Mouse (Mus musculus) embryonic facial prominence, embryonic 12.5 days (tissue): ENCODE measurements around the gene Ercc4. TPM values are rescaled to one million over a fixed set of nuclear protein-coding genes. Genes with fewer than 3 reads are reported as not detected.

Source experiments
- ATAC-seq: fragments of 200-750 bp; cut with Nextera tagmentation; 2 replicates; pipeline ENCODE4 v1.8.0; 2017; ENCODE audit not compliant: insufficient number of reproducible peaks, insufficient read depth, low FRiP score, low TSS enrichment
- H3K27ac ChIP-seq: fragments of 300-500 bp; sonication (generic); 2 replicates; pipeline ENCODE4 v1.5.1; 2016; ENCODE audit warnings: mild to moderate bottlenecking
- H3K27me3 ChIP-seq: fragments of 300-500 bp; sonication (generic); 2 replicates; pipeline ENCODE4 v1.6.1; 2016; ENCODE audit warnings: mild to moderate bottlenecking, moderate library complexity
- H3K36me3 ChIP-seq: fragments of 300-500 bp; sonication (generic); 2 replicates; pipeline ENCODE4 v1.6.1; 2016; ENCODE audit warnings: mild to moderate bottlenecking
- H3K4me1 ChIP-seq: fragments of 300-500 bp; sonication (generic); 2 replicates; pipeline ENCODE4 v1.6.1; 2016
- H3K4me2 ChIP-seq: fragments of 300-500 bp; sonication (generic); replicated peaks from 2 replicates; pipeline ENCODE4 v1.6.1; 2016; ENCODE audit warnings: mild to moderate bottlenecking, moderate library complexity
- H3K4me3 ChIP-seq: fragments of 300-500 bp; sonication (generic); 2 replicates; pipeline ENCODE4 v1.5.1; 2016; ENCODE audit warnings: mild to moderate bottlenecking
- H3K9ac ChIP-seq: fragments of 300-500 bp; sonication (generic); 2 replicates; pipeline ENCODE4 v1.6.1; 2016; ENCODE audit warnings: mild to moderate bottlenecking, moderate library complexity
- H3K9me3 ChIP-seq: fragments of 300-500 bp; sonication (generic); 2 replicates; pipeline ENCODE4 v1.6.1; 2016; ENCODE audit warnings: mild to moderate bottlenecking, moderate library complexity
- WGBS: fragments of 180-500 bp; shearing (Covaris S2); methylation state at CpG from one replicate; pipeline ENCODE4 v1.1.7; 2016; 5-methylcytosine and 5-hydroxymethylcytosine counted together
- polyA plus RNA-seq: library from polyadenylated mRNA; unstranded; fragments of >200 nt; fragmentation: Nextera tagmentation; extraction: Ambion mirVana; gene quantifications from 2 replicates; pipeline ENCODE4 v1.2.1, GENCODE M21; 2016

Ercc4 gene
- polyA plus RNA-seq, 1 experiment from 2014 or later, result 14.3 TPM

DNA sequence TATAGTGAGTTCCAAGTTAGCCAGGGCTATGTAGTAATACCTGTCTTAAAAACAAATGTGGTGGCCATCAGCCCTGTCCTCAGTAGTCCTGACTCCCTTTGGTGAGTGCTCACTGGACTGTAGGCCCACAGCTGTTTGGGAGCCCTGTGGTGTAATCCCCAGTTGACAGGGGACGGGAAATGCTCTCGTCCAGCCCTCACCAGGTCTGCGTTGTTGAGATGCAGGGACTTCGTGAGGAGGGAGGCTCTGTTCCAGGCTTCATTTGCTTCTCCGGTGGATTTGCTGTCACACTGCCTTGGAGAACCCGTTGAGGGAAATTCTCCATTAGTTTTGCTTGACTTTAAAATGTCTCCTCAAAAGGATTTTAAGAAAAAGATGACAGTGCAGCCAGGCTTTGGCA is 41.3 kb downstream of the Ercc4 start:
- Histone ChIP-seq H3K4me1 (no peaks in the 10 kb centered on the region), H3K9me3 (no peaks in the 10 kb centered on the region), H3K36me3 (peaks cover 19% of the 10 kb centered on the region), H3K4me2 (no peak overlapping the region), H3K4me3 (no peak overlapping the region), H3K27ac (no peak overlapping the region), H3K9ac (no peak overlapping the region), H3K27me3 (no peaks in the 10 kb centered on the region)
- 88% methylated on average over 6 of the region's 6 CpGs for whole genome bisulfite sequencing
- no peak for ATAC-seq

GRCm38 (mm10) chr16:13152475-13152874 is 43.0 kb downstream of the Ercc4 start:
- 84% methylated on average over 5 of the region's 5 CpGs for WGBS
- Histone ChIP-seq H3K4me1 (no peaks in the 10 kb centered on the region), H3K27me3 (no peaks in the 10 kb centered on the region), H3K4me2 (no peak overlapping the region), H3K36me3 (peaks cover 12% of the 10 kb centered on the region), H3K9ac (no peak overlapping the region), H3K4me3 (no peak overlapping the region), H3K9me3 (no peaks in the 10 kb centered on the region), H3K27ac (no peak overlapping the region)
- no peak for ATAC-seq

DNA sequence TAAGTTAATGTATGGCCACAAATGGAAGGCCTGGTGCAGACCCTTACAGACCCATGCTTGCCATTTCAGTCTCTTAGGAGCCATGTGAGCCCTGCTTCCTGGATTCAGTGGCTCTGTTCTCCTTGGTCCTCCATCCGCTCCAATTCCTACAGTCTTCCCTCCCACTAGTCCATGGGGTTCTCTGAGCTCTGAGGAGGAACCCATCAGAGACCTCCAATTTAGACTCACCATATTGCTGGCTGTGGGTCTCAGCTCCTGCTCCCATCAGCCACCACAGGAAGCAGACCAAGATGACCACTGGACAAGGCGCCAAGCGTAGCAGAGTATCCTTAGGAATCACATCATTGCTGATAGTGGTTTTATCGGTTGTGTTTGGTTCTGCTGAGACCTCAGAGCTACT is 43.7 kb downstream of the Ercc4 start:
- Histone ChIP-seq H3K4me3 (no peak overlapping the region), H3K36me3 (peaks cover 5% of the 10 kb centered on the region), H3K4me2 (no peak overlapping the region), H3K27ac (no peak overlapping the region), H3K4me1 (no peaks in the 10 kb centered on the region), H3K9me3 (no peaks in the 10 kb centered on the region), H3K27me3 (no peaks in the 10 kb centered on the region), H3K9ac (no peak overlapping the region)
- 90% methylated on average over 4 of the region's 4 CpGs for WGBS
- no peak for ATAC-seq

DNA sequence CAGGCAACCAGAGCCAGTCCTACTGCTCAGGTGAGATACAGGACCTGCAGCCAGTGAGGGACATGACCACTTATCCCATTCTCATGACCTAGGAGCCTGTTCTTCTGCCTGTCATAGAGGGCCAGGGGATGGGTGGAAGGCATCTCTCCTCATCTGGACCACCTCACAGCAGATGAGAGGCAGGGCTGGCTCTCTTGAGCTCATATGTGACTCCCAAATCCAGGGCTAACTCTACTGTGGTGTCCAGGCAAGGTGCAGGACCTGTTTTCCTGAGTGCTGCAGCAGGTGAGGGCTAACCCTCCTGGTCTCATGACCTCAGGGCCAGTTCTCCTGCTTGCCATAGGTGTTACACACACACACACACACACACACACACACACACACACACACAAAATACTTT is 44.9 kb downstream of the Ercc4 start:
- Histone ChIP-seq H3K4me1 (no peaks in the 10 kb centered on the region), H3K27me3 (no peaks in the 10 kb centered on the region), H3K4me2 (no peak overlapping the region), H3K9me3 (no peaks in the 10 kb centered on the region), H3K27ac (no peak overlapping the region), H3K9ac (no peak overlapping the region), H3K4me3 (no peak overlapping the region), H3K36me3 (no peaks in the 10 kb centered on the region)
- ATAC-seq, result no peak

DNA sequence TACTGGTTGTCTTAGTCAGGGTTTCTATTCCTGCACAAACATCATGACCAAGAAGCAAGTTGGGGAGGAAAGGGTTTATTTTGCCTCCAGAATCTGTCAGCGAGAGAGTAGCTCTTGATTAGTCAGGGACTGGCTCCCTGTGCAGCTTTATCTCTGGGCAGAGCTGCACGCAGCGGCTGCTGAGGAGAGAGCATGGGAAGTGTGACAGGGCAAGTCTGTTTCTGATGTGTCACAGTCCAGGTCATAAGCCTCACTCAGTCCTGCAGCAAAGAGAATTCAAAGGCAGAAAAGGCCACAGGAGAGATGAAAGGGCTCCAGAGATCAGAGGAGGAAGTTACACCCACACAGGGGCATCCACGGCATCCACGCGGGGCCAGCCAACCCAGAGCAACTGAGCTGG is 47.8 kb downstream of the Ercc4 start:
- WGBS, result 46% methylated on average over 6 of the region's 6 CpGs
- H3K4me3 ChIP-seq, result no peak overlapping the region
- H3K4me2 ChIP-seq, result no peak overlapping the region
- H3K9me3 ChIP-seq, result no peaks in the 10 kb centered on the region
- no peaks in the 10 kb centered on the region for H3K36me3 ChIP-seq
- no peaks in the 10 kb centered on the region for H3K4me1 ChIP-seq
- H3K27me3 ChIP-seq, result no peaks in the 10 kb centered on the region
- H3K9ac ChIP-seq, result no peak overlapping the region
- ATAC-seq, result no peak
- H3K27ac ChIP-seq, result no peak overlapping the region

GRCm38 (mm10) chr16:13158153-13158670 is 48.7 kb downstream of the Ercc4 start:
- 64% methylated on average over 3 of the region's 3 CpGs for whole genome bisulfite sequencing
- ATAC-seq, result no peak
- H3K9ac ChIP-seq, result no peak overlapping the region
- no peak overlapping the region for H3K27ac ChIP-seq
- no peaks in the 10 kb centered on the region for H3K4me1 ChIP-seq
- H3K27me3 ChIP-seq, result no peaks in the 10 kb centered on the region
- H3K9me3 ChIP-seq, result no peaks in the 10 kb centered on the region
- no peak overlapping the region for H3K4me3 ChIP-seq
- no peaks in the 10 kb centered on the region for H3K36me3 ChIP-seq
- no peak overlapping the region for H3K4me2 ChIP-seq

- no peak overlapping the region for H3K4me3 ChIP-seq
- H3K36me3 ChIP-seq, result no peaks in the 10 kb centered on the region
- no peaks in the 10 kb centered on the region for H3K27me3 ChIP-seq
- no peak overlapping the region for H3K27ac ChIP-seq
- ATAC-seq, result no peak
- H3K9ac ChIP-seq, result no peak overlapping the region
- no peaks in the 10 kb centered on the region for H3K9me3 ChIP-seq
- no peak overlapping the region for H3K4me2 ChIP-seq
- WGBS, result 47% methylated on average over 13 of the region's 13 CpGs
- no peaks in the 10 kb centered on the region for H3K4me1 ChIP-seq
Observed at GRCm38 (mm10) chr16:13158906-13159889, 49.7 kb downstream of the Ercc4 start.

DNA sequence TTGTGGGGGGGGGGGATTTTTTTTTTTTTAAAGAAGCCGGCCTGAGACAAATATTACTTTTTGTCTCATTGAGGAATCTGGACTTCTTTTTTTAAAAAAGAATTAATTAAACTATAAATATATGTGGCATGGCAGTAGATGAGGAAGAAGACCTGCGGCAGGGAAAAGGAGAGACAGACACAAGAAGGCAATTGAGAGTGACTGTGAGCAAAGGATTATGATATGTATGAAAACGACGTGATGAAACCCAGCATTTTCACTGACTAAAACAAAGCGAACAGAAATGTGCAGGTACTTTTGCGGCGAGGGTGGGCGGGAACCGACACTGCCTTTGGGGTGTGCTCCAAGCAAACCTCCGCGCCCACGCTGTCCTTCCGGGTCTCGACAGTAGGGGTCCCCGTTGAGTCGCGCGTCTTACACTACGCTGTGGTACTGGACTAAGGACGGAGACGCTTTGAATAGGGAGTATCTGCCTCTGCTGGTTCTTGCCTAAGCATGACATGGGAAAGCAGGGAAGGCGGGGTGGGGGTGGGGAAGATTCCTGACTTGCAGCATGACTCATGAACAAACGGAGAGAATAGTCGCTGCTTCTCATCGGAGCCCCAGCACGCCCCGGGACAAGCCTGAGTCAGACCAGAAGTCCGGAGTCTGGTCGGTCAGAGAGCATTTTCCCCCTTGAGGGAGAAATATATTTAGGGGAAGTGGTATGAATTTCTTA is 50.6 kb downstream of the Ercc4 start:
- no peak overlapping the region for H3K9ac ChIP-seq
- no peak overlapping the region for H3K27ac ChIP-seq
- H3K4me1 ChIP-seq, result no peaks in the 10 kb centered on the region
- ATAC-seq, result peak; percentile 97
- H3K27me3 ChIP-seq, result no peaks in the 10 kb centered on the region
- no peaks in the 10 kb centered on the region for H3K36me3 ChIP-seq
- peak overlapping the region; percentile 54 for H3K4me2 ChIP-seq
- peak overlapping the region; percentile 28 for H3K4me3 ChIP-seq
- 6% methylated on average over 29 of the region's 29 CpGs for WGBS
- no peaks in the 10 kb centered on the region for H3K9me3 ChIP-seq

DNA sequence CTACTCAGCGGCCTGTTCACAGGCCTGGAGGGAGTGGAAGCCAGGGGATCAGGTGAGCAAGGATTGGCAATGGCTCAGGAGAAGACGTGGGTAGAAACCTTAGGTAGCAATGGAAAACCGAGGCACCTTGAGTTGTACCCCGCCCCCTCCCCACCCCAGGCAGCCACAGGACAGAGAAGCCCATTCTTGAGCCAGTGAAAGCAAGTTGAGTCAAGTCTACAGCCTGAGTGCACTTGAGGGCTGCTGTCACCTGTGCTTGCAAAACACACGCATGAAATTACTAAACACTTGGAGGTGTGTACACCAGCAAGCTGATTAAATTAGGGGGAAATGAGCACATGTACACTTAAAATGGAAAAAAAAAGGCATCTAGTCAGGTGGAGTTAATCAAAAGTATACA is 52.0 kb downstream of the Ercc4 start:
- H3K27ac ChIP-seq, result no peak overlapping the region
- no peaks in the 10 kb centered on the region for H3K27me3 ChIP-seq
- H3K4me3 ChIP-seq, result no peak overlapping the region
- no peak for ATAC-seq
- H3K9me3 ChIP-seq, result no peaks in the 10 kb centered on the region
- WGBS, result 64% methylated on average over 5 of the region's 5 CpGs
- H3K9ac ChIP-seq, result no peak overlapping the region
- no peak overlapping the region for H3K4me2 ChIP-seq
- H3K36me3 ChIP-seq, result no peaks in the 10 kb centered on the region
- no peaks in the 10 kb centered on the region for H3K4me1 ChIP-seq

DNA sequence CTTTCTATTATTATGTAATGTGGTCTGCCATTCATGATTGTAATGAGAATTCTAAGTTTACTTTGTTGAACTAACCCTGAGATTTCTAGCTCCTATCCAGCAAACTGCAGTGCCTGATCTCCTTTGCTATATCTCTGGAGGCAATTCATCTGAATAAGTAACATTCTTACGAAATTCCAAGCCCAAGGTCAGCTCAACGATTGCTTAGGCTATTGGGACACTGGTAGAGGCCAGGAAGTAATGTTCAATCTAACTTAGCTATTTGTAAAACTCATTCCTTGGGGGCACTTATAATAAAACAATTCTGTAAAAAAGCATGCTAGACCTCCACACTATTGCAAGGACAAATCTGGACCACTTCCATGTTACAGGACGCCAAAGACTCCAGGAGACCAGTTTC is 58.2 kb downstream of the Ercc4 start:
- Histone ChIP-seq H3K36me3 (no peaks in the 10 kb centered on the region), H3K4me1 (no peaks in the 10 kb centered on the region), H3K27me3 (no peaks in the 10 kb centered on the region), H3K9ac (no peak overlapping the region), H3K27ac (no peak overlapping the region), H3K9me3 (peaks cover 3% of the 10 kb centered on the region; the same call in 1 of the 2 replicates), H3K4me3 (no peak overlapping the region), H3K4me2 (no peak overlapping the region)
- WGBS, result 82% methylated on average over 3 of the region's 3 CpGs
- ATAC-seq, result no peak

DNA sequence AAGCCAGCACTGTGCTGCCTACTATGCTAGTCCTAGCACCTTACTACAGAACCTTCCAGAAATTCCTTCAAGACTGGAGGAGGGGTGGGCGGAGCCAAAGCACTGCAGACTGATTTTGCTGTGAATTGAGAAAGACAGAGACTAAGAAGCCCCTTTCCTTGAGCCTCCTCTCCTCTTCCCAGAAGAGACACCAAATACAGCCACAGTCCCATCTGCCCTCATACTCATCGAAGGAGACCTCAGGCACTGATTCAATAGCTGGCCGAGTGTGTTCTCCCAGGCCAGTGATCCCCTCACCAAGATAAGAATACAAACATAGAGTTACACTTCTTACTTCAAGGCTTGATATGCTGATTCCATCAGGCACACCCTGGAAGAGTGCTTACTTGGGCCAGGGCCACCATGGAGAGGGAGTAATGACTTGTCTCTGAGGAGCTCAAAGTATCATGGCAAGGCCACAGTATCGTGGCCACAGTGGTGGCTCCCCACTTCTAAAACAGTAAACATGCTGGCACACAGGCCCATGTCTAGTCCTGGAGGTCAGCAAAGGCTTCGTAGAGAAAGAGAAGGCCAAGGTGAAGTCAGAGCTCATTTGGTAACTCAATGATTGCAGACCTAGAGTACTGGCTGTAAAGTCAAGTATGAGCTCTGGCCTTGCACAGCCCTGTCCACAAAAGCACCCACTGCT is 63.7 kb downstream of the Ercc4 start:
- Histone ChIP-seq H3K36me3 (no peaks in the 10 kb centered on the region), H3K9me3 (no peaks in the 10 kb centered on the region), H3K4me3 (no peak overlapping the region), H3K27me3 (no peaks in the 10 kb centered on the region), H3K4me1 (no peaks in the 10 kb centered on the region), H3K27ac (no peak overlapping the region), H3K9ac (no peak overlapping the region), H3K4me2 (no peak overlapping the region)
- no peak for ATAC-seq
- WGBS, result 90% methylated on average over 5 of the region's 5 CpGs
